Mouse (Mus musculus) embryo, embryonic 11 days (tissue): ENCODE results near the gene Mrpl10.
A peak's percentile ranks its signal among the peaks of the same experiment; 100 is the strongest.

ENCODE experiments used
- DNase-seq: peaks from one replicate; pipeline ENCODE4 v3.0.0-alpha.2; 2015

Gene Mrpl10

DNA sequence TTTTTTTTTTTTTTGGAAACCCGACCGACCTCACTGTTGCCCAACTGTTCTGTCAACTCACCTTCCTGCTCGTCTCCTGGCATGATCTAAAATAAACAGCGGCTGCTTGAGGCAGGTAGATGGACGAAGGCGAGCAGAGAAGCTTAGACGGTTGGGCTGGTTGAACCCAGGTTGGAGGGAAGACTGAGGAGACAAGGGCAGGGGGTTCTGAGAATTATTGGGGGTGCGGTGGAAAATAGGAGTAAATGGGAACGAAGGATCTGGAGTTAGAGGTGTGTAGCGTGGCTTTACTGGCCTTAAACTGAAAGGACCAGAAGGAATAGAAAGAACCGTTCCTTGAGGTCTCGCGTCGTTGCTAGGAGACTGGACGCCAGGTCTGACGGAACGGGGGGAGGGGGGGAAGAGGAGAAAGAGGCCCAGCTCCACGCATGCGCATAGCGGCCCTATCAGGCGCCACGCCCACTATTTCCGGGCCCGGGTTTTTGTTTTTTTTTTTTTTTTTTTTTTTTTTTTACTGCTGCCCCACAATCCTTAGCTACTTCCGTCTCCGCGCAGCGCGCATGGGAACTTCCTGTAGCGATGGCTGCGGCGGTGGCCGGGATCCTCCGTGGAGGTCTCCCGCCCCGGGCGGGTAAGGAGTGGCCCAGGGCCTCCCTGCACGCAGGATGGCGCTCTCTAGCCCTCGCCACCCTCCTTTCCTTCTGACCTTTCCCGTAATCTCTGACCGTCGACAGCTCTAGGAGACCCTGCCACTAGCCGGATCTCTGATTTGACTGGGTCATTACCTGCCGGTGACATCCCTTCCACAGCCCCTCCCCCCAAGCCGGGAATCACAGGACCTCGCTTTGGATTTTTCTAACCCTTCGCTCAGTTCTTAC lies at the start of gene Mrpl10, which contains the start of gene Lrrc46:
Mrpl10 (plus strand) TSS at position 539 of the 878 bp plus-strand sequence.
Lrrc46 (minus strand) TSS at position 386 of the 878 bp plus-strand sequence.
- DNase-seq = peak; percentile 97

DNA sequence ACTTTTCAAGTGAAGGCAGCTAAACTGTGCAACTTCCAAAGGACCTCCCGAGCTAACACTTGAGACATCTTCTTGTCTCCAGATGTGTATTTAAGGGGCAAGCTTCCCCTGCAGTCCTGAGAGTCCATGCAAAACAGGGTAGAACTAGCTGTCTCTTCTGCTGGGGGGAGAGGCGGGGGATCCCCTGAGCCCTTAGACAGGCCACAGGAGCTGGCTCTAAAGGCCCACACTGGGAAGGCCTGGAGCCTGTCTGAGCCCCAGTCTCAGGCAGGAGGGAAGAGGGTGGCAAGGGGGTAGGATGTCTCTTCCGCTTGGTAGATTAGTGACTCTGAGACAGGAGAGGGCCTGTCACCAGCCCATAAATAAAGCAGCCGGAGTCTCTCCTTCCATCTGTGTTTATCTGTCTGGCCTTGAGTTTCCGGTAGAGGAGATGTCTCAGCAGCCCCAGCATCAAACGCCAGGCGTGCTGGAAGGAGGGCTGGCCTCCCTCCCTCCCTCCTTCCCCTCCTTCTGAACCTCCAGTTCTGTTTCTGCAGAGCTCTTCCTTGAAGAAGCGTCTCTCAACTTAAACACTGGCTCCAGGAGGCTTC lies 48.5 kb upstream of the Mrpl10 start:
- peak; percentile 63 for DNase-seq

GRCm38 (mm10) chr11:96995031-96995430 lies 46.3 kb upstream of the Mrpl10 start:
- no peak for DNase-seq

DNA sequence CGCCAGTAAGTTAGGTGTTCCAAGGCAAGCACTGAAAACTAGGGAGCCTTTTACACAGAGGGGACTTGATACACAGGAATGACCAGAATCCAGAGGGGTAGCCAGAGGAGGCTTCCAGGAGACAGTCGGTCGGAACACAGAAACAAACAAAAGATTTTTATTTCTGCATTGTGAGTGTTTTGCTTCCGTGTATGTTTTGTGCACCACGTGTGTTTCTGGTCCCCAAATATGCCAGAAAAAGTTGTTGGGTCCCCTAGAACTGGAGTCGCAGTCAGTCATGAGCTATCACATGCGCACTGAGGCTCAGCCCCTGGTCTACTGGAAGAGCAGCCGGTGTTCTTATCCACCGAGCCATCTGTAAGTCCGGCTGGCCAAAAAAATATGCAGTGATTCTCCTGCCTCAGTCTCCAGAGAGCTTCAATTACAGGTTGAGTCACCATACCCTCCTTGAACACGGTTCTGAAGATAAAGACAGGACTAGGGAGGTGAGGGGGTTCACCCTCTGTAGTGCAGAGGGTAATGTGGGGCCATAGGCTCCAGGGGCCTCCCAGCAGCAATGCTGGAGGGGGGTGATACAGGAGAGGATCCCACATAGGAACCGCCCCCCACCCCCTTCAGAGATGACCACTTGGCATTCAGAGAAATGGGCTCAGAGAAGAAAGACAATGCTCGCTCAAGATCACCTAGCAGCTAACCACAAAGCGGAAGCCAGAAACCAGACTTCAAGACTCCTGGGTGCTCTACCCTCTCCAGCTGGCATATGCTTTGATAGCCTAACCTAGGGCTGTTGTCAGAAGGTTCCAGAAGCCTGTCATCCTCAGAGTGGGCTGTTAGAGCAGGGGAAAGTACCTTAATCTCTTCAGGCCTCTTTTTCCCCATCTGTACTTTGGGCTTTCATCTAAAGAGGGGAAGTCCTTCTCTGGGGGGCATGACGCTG lies 45.3 kb upstream of the Mrpl10 start:
- no peak for DNase-seq

DNA sequence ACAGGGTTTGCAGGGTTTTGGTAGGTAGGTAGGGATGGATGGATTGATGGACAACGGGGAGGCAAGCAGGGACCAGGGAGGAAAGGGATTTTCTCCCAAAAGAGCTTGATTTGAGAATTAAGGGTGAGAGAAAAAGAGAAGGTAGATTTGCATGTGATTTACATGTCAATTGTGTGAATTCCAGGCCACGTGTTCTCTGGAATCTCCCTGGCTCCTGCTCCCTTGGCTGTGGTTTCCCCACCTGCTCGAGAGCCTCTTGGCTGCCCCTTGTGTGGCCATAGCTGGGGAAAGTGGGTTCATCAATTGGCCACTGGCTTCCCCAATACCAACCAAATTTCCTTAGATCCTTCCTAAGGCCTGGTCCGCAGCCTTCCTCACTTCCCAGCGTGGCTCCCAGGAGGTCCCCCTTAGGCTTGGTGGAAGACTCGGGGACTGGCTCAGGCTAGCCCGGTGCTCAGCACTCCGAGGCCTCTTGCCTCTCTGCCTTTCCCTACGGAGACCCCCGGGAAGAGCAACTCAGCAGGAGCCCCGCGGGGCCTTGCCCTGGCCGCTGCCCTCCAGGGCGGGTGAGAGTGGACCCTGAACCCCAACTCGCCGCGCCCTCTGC lies 44.5 kb upstream of the Mrpl10 start:
- DNase-seq = peak; percentile 37

DNA sequence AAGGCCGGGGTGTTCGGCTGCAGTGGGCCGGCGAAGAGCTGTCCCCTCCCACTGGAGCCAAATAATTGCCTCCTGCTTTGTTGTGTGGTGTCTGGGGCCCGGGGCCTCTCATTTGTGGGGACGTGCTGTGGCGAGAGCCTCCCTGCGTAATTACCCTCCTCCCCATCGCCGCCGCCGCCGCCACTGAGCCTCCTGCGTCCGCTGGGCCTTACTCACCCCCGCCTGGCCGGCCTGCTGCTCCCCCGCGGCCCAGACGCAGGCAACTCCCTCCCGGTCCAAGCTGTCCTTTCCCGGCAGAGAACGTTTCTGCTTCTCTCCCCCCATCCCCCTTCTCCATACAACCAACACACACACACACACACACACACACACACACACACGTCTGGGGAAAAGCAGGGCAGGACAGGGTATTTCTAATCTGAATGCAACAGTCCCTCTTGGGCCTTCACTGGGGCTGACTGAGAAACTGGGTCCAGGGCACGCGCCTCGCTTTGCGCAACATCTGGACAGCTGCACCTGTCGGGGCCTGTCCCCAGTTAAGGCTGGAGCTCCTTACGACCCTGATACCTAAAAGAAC lies 43.9 kb upstream of the Mrpl10 start:
- DNase-seq = peak; percentile 69

GRCm38 (mm10) chr11:97003170-97003569 lies 38.2 kb upstream of the Mrpl10 start:
- DNase-seq = no peak

- no peak for DNase-seq
These were observed 34.1 kb upstream of the Mrpl10 start for GRCm38 (mm10) chr11:97007093-97007794.

GRCm38 (mm10) chr11:97009198-97009790 lies 32.1 kb upstream of the Mrpl10 start:
- DNase-seq = no peak

- DNase-seq = no peak
These were observed 28.2 kb upstream of the Mrpl10 start, which contains the start of gene Sp6 for GRCm38 (mm10) chr11:97013121-97013670. Gene Sp6, plus strand, starts transcription at chr11:97013394.

DNA sequence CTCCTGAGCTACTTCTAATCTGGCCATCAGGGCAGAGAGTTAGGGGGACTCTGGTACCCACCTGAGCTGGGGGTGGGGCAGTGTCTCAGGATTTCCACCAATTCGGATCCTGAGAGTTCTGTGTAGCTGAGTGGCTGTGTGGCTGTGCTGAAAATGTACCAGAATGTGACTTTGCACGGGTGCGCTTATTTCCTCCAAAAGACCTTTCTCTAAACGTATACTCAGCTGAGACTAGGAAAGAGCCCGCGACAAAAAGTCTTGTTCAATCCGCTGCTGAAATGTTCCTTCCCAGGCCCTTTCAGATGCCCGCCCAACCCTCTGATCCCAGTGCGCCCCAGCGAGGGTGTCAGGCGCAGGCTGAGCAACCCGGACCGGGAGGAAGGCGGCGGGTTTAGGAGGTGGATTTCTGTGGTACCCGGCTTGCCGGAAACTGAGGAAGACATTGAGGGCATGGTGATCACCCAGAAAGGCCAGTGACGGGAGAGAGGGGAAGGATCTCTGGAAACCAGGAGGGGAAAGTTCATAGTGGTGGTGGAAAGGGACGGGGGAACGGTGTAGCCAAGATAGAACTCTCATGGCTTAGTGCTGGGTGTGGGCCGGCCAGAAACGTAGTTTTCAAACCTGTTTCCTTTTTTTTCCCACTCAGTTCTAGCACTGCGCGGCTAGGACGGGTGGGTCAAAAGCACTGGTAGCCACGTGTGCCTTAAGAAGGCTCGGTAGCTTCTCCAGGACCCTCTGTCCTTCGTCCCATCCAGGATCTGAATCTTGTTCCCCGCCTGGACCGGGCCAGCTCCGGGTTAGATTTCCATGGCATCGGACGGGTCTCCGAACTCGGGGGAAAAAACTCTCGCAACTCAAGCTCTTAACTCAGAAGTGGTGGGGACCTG lies 23.4 kb upstream of the Mrpl10 start:
- DNase-seq = peak; percentile 41

DNA sequence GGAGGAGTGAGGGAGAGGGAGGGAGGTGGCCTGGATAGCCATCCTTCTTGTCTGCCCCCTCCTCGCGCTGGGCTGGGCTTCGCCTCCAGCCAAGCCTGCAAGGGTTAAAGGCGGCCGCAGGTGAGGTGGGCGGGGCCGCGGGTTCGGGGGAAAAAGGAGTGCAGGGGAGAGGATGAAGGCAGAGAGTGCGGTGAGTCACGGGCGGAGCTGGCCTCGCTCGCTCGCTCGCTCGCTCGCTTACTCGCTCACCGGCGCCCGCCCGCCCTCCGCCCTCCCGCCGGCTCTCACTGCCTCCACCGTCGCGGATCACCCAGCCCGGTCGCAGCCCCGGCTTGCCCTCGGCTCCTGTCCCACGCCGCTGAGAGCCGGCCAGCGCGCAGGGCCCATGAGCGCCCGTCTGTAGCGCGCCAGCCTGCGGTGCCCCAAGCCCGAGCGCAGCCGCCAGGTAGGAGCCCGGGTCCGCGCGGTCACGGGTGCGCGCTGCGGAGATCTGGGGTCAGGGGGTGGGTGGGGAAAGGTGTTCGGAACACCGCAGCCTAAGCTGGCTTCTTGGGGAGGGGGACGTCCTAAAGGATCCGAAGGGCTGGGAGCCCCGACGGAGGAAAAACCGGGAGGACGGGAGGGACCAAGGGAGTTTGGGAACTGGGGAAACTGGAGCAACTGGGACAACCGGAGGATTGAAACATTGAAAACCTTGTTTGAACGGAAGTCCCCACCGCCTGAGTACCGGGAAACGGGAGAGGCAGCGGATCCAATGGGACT lies 22.6 kb upstream of the Mrpl10 start:
- peak; percentile 44 for DNase-seq

GRCm38 (mm10) chr11:97019345-97019708 lies 22.0 kb upstream of the Mrpl10 start:
- no peak for DNase-seq

DNA sequence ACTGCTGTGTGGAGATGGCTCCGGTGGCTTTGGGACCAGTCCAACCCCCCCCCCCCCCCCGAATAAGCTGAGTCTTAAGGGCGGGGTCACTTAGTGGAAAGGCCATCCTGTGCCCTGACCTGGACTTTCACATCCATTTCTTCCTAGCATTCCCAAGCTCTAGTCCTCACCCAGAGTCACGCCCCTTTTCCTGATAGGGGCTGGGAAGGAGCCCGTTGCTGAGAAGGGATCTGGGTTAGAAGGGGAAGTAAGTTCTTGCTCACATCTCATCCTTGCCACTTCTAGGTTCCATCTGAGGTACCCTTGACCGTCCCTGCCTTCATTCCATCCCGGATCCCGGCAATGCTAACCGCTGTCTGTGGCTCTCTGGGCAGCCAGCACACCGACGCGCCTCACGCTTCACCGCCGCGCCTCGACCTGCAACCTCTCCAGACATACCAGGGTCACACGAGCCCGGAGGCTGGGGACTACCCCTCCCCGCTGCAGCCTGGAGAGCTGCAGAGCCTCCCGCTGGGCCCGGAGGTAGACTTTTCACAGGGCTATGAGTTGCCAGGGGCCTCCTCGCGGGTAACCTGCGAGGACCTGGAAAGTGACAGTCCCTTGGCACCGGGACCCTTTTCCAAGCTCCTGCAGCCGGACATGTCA lies 20.1 kb upstream of the Mrpl10 start:
- DNase-seq = peak; percentile 37

DNA sequence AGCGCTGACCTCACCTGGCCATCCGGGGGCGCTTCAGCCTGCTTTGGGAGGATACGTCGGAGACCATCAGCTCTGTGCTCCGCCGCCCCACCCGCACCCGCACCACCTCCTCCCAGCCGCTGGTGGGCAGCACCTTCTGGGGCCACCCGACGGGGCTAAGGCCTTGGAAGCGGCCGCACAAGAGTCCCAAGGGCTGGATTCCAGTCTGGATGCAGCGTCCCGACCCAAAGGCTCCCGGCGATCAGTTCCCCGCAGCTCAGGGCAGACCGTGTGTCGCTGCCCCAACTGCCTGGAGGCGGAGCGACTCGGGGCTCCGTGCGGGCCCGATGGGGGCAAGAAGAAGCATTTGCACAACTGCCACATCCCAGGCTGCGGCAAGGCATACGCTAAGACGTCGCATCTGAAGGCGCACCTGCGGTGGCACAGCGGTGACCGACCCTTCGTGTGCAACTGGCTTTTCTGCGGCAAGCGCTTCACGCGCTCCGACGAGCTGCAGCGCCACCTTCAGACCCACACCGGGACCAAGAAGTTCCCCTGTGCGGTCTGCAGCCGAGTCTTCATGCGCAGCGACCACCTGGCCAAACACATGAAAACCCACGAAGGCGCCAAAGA lies 19.4 kb upstream of the Mrpl10 start:
- DNase-seq = peak; percentile 87

- no peak for DNase-seq
These were observed 16.4 kb upstream of the Mrpl10 start for GRCm38 (mm10) chr11:97024977-97025376.

DNA sequence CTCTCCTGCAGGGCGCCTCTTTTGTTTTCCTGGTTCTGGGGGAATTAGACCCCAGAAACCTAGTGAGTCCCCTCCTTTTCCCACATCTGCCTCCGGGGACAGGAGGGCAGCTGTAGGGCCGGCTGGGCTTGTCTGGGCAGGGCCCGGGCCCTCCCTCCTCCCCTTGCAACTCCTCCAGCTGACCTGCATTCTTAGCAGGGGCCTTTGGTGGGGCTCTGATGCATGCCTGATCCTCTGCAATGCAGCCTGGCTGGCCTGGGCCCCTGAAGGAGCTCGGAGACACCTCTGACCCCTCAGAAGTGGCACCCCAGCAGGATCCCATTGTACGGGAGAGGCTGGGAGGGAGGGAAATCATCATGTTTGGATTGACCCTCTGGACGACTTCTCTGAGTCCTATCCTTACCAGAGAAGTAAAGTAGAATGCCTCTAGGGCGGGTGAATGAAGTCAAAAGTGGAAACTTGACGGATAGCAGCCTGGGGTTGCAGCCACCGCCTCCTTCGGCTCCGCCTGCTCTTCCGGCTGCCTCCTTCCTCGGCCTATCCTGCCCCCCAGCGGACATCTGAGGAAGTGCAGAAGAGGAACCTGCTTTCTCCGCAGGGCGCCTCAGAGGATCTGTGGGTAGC lies 15.5 kb upstream of the Mrpl10 start:
- DNase-seq = peak; percentile 92
